Mouse (Mus musculus): ENCODE results near the gene Rusc2.

DNA sequence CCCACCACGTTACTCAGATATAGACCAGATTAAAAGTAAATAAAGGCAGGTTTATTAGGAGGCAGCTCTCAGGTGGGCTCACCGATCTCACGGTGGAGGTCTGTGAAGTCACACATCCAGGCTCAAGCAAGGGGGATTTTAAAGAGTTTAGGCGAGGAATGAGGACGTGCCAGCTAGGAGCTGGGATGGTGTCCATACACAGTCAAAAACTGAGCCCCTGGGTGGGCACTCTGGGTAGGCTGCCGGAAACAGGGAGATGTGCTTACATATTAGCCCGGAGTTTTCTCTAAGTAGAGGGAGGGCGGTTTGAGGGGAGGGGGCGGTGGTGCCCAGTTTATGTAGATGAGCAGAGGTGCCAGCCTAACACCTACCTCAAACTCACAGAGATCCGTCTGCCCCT, 828 bp upstream of the Rusc2 start:
- TF ChIP-seq E2F4 (IDR thresholded peaks at IDR 0.05; ENCODE audit: borderline replicate concordance, low read depth, low read length), result no peak
- no peak for TF ChIP-seq BHLHE40 (IDR thresholded peaks at IDR 0.05; ENCODE audit: borderline replicate concordance, low read depth, low read length)
- no peak for TF ChIP-seq ETS1 (IDR thresholded peaks at IDR 0.05; ENCODE audit: low read depth, low read length)
- TF ChIP-seq POLR2A (IDR thresholded peaks at IDR 0.05; ENCODE audit: control insufficient read depth in 1 of 2, insufficient read depth in 1 of 2, low read depth in 1 of 2, low read length in 2 of 2, poor library complexity in 1 of 2), result no peak
- TF ChIP-seq UBTF (IDR thresholded peaks at IDR 0.05; ENCODE audit: borderline replicate concordance, insufficient read depth, low read depth, low read length), result no peak

Data from MEL (cell line).